Mouse (Mus musculus) ovary, postnatal 10 days (tissue): ENCODE results near the gene Nt5c3b.
A peak's percentile ranks its signal among the peaks of the same experiment; 100 is the strongest.

Source experiments
- DNase-seq: peaks from one replicate; pipeline ENCODE4 v3.0.0; 2022; ENCODE audit warnings: low spot score

The Nt5c3b gene

GRCm38 (mm10) chr11:100399320-100399719, 42.3 kb downstream of the Nt5c3b start:
- DNase-seq, result no peak

GRCm38 (mm10) chr11:100398517-100398916, 43.1 kb downstream of the Nt5c3b start:
- DNase-seq, result no peak

- peak; percentile 95 for DNase-seq
Measured at GRCm38 (mm10) chr11:100397600-100398389, 43.8 kb downstream of the Nt5c3b start, which contains the start of gene Jup. Gene Jup (minus strand): TSS chr11:100397763.

- no peak for DNase-seq
Measured at GRCm38 (mm10) chr11:100396886-100397599, 44.6 kb downstream of the Nt5c3b start.

- no peak for DNase-seq
Measured at GRCm38 (mm10) chr11:100395861-100396631, 45.6 kb downstream of the Nt5c3b start.

- no peak for DNase-seq
Measured at GRCm38 (mm10) chr11:100395200-100395599, 46.4 kb downstream of the Nt5c3b start.

GRCm38 (mm10) chr11:100394353-100395074, 47.1 kb downstream of the Nt5c3b start:
- DNase-seq, result no peak

- DNase-seq, result no peak
Measured at GRCm38 (mm10) chr11:100393733-100394132, 47.9 kb downstream of the Nt5c3b start.

- no peak for DNase-seq
Measured at GRCm38 (mm10) chr11:100392958-100393357, 48.6 kb downstream of the Nt5c3b start.

- no peak for DNase-seq
Measured at GRCm38 (mm10) chr11:100391884-100392345, 49.7 kb downstream of the Nt5c3b start.

- no peak for DNase-seq
Measured at GRCm38 (mm10) chr11:100391081-100391883, 50.3 kb downstream of the Nt5c3b start.

GRCm38 (mm10) chr11:100389931-100390445, 51.6 kb downstream of the Nt5c3b start:
- no peak for DNase-seq

- no peak for DNase-seq
Measured at GRCm38 (mm10) chr11:100388588-100388987, 53.0 kb downstream of the Nt5c3b start.

- no peak for DNase-seq
Measured at GRCm38 (mm10) chr11:100387589-100388375, 53.8 kb downstream of the Nt5c3b start.

GRCm38 (mm10) chr11:100387111-100387510, 54.5 kb downstream of the Nt5c3b start:
- DNase-seq, result no peak

- no peak for DNase-seq
Measured at GRCm38 (mm10) chr11:100386586-100386985, 55.0 kb downstream of the Nt5c3b start.

GRCm38 (mm10) chr11:100385016-100385415, 56.6 kb downstream of the Nt5c3b start:
- DNase-seq, result no peak

GRCm38 (mm10) chr11:100382682-100383081, 58.9 kb downstream of the Nt5c3b start:
- DNase-seq, result no peak

GRCm38 (mm10) chr11:100379311-100379710, 62.3 kb downstream of the Nt5c3b start:
- no peak for DNase-seq

- no peak for DNase-seq
Measured at GRCm38 (mm10) chr11:100378446-100378845, 63.2 kb downstream of the Nt5c3b start.
